Mouse (Mus musculus): ENCODE measurements at regions not wholly inside any gene's neighbourhood (a gene's known extent, or its start where the extent isn't known, plus 50 kb on each side); places are given as distances from the start of the nearest gene placed in this dataset.

DNA sequence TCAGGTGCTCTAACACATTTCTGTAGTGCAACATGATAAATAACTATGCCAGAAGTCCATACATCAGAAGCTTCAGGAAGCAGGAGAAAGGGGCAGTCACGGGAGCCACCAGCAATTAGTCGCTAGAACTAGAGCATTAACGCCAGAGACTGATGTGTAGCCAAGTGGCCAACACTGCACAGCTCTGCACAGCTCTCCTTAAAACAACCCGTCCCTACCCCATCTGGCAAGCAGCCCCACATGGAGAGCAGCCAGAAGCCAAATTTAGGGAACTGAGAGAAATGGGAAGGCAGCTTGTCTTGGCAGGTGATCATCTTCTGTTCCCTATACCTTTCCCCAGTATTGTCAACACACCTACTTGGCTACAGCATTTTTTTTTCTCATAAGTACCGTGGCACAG is 172.3 kb upstream of the Bdnf start:
- TF ChIP-seq CTCF (IDR thresholded peaks at IDR 0.05; ENCODE audit: low read depth): no peak
- no peak for TF ChIP-seq EP300 (optimal IDR thresholded peaks at IDR 0.05)

All from stomach, postnatal 0 days (tissue).